Mouse (Mus musculus): ENCODE data around the gene Echdc3.

The Echdc3 gene

GRCm38 (mm10) chr2:6255402-6255988 lies 42.7 kb upstream of the Echdc3 start:
- Histone ChIP-seq H3K36me3 (ENCODE audit: insufficient read depth, low read length) (no peaks in the 10 kb centered on the region), H3K4me3 (replicated peaks; ENCODE audit: low read length) (no peak overlapping the region), H3K4me1 (replicated peaks; ENCODE audit: low read depth, low read length) (peaks cover 9% of the 10 kb centered on the region), H3K27me3 (ENCODE audit: insufficient read depth, low read length) (no peaks in the 10 kb centered on the region; the same call in 1 of the 2 replicates), H3K9me3 (ENCODE audit: low read length) (peaks cover 11% of the 10 kb centered on the region; the same call in 1 of the 2 replicates)
- no peak for TF ChIP-seq CTCF (conservative IDR thresholded peaks at IDR 0.05; ENCODE audit: low read length)
- no peak for TF ChIP-seq NANOG (IDR thresholded peaks at IDR 0.05; ENCODE audit: borderline replicate concordance, low read length)
- no peak for TF ChIP-seq POU5F1 (IDR thresholded peaks at IDR 0.05; ENCODE audit: borderline replicate concordance, low read length)

DNA sequence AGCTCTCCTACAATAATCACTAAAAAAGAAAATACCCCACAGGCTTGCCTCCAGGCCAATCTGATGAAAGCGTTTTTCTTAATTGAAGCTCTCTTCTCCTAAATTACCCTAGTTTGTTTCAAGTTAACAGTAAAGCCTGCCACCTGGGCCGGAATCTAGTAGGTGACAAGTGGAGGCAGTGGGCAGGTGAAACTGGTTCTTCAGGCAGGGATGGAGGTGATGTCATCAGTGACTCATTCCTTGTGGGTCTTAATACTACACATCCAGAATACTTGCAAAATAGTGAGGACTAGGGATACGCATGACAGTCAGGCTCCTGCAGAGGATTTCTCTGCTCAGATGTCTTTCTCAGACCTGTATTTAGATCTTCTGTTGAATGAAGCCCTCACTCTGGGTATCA lies 39.7 kb upstream of the Echdc3 start:
- H3K4me1 ChIP-seq (replicated peaks; ENCODE audit: low read depth, low read length) = peaks cover 9% of the 10 kb centered on the region
- H3K9me3 ChIP-seq (ENCODE audit: low read length) = peaks cover 11% of the 10 kb centered on the region; the same call in 1 of the 2 replicates
- no peaks in the 10 kb centered on the region for H3K36me3 ChIP-seq (ENCODE audit: insufficient read depth, low read length)
- no peaks in the 10 kb centered on the region; the same call in 1 of the 2 replicates for H3K27me3 ChIP-seq (ENCODE audit: insufficient read depth, low read length)
- TF ChIP-seq NANOG (IDR thresholded peaks at IDR 0.05; ENCODE audit: borderline replicate concordance, low read length) (no peak), POU5F1 (IDR thresholded peaks at IDR 0.05; ENCODE audit: borderline replicate concordance, low read length) (no peak), CTCF (conservative IDR thresholded peaks at IDR 0.05; ENCODE audit: low read length) (no peak)
- no peak overlapping the region for H3K4me3 ChIP-seq (replicated peaks; ENCODE audit: low read length)

GRCm38 (mm10) chr2:6251076-6251496 lies 38.3 kb upstream of the Echdc3 start:
- Histone ChIP-seq H3K27me3 (ENCODE audit: insufficient read depth, low read length) (no peaks in the 10 kb centered on the region), H3K4me1 (replicated peaks; ENCODE audit: low read depth, low read length) (peaks cover 2% of the 10 kb centered on the region; the same call in 1 of the 2 replicates), H3K4me3 (replicated peaks; ENCODE audit: low read length) (no peak overlapping the region), H3K9me3 (ENCODE audit: low read length) (peaks cover 11% of the 10 kb centered on the region; the same call in 1 of the 2 replicates), H3K36me3 (ENCODE audit: insufficient read depth, low read length) (no peaks in the 10 kb centered on the region)
- TF ChIP-seq CTCF (conservative IDR thresholded peaks at IDR 0.05; ENCODE audit: low read length) (no peak), POU5F1 (IDR thresholded peaks at IDR 0.05; ENCODE audit: borderline replicate concordance, low read length) (no peak), NANOG (IDR thresholded peaks at IDR 0.05; ENCODE audit: borderline replicate concordance, low read length) (no peak)

DNA sequence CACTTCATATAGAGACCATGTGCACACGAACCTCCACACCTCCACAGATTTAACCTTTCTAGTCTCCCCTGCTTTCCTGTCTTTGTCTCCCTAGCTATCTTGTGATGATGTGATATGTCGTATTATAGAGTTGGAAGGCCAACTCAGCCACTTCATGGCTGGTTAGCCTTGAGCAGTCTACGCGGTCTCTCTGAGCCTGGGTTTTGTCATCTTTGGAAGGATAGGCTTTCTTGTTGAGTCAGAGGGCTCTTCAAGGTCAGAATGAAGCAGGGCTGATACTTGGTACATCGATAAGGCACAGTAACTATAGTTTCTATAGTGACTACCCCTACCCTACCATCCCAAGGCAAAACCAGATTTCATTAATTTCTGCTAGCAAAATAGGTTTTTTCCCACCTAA lies 28.6 kb upstream of the Echdc3 start:
- Histone ChIP-seq H3K27me3 (ENCODE audit: insufficient read depth, low read length) (peaks cover 2% of the 10 kb centered on the region; the same call in 1 of the 2 replicates), H3K4me1 (replicated peaks; ENCODE audit: low read depth, low read length) (peaks cover 3% of the 10 kb centered on the region; the same call in 1 of the 2 replicates), H3K9me3 (ENCODE audit: low read length) (no peaks in the 10 kb centered on the region), H3K4me3 (replicated peaks; ENCODE audit: low read length) (no peak overlapping the region), H3K36me3 (ENCODE audit: insufficient read depth, low read length) (no peaks in the 10 kb centered on the region)
- TF ChIP-seq NANOG (IDR thresholded peaks at IDR 0.05; ENCODE audit: borderline replicate concordance, low read length) = no peak
- no peak for TF ChIP-seq CTCF (conservative IDR thresholded peaks at IDR 0.05; ENCODE audit: low read length)

DNA sequence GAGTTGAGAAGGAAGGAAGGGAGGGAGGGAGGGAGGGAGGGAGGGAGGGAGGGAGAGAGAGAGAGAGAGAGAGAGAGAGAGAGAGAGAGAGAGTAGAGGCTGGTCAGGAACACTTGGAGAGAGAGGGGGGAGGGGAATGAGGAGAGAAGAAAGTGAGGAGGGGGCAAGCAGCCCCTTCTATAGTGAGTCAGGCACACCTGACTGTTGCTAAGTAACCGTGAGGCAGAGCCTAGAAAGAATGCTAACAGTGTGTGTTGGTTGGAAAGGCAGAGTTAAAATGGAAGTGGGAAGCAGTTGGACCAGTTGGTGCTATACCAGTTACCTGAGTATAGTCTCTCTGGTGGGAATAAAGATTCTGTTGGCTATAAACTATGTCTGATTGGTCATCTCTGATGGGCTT lies 27.2 kb upstream of the Echdc3 start:
- Histone ChIP-seq H3K36me3 (ENCODE audit: insufficient read depth, low read length) (no peaks in the 10 kb centered on the region), H3K4me1 (replicated peaks; ENCODE audit: low read depth, low read length) (peaks cover 3% of the 10 kb centered on the region; the same call in 1 of the 2 replicates), H3K27me3 (ENCODE audit: insufficient read depth, low read length) (peaks cover 2% of the 10 kb centered on the region; the same call in 1 of the 2 replicates), H3K4me3 (replicated peaks; ENCODE audit: low read length) (no peak overlapping the region), H3K9me3 (ENCODE audit: low read length) (no peaks in the 10 kb centered on the region)
- no peak for TF ChIP-seq CTCF (conservative IDR thresholded peaks at IDR 0.05; ENCODE audit: low read length)

DNA sequence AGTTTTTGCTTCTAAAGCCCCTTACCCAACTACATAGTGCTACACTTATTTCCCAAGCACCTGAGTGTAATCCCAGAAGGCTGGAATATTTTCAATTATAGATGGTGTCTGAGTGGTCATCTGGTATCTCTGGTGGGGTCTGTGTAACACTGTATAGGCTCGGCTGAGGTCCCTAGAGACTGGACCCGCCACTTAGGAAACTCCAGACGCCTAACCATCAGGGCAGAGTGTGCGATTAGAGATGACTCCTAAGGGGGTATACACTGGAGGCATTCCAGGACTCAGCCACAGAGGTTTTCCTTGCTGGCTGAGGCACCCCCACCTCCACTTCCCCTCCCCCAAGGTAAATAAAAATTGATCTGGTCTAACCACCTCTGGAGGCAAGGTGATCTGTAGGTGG lies 26.5 kb upstream of the Echdc3 start:
- Histone ChIP-seq H3K9me3 (ENCODE audit: low read length) (no peaks in the 10 kb centered on the region), H3K4me3 (replicated peaks; ENCODE audit: low read length) (no peak overlapping the region), H3K27me3 (ENCODE audit: insufficient read depth, low read length) (peaks cover 2% of the 10 kb centered on the region; the same call in 1 of the 2 replicates), H3K4me1 (replicated peaks; ENCODE audit: low read depth, low read length) (peaks cover 3% of the 10 kb centered on the region; the same call in 1 of the 2 replicates), H3K36me3 (ENCODE audit: insufficient read depth, low read length) (no peaks in the 10 kb centered on the region)
- TF ChIP-seq CTCF (conservative IDR thresholded peaks at IDR 0.05; ENCODE audit: low read length) (no peak), POU5F1 (IDR thresholded peaks at IDR 0.05; ENCODE audit: borderline replicate concordance, low read length) (no peak), NANOG (IDR thresholded peaks at IDR 0.05; ENCODE audit: borderline replicate concordance, low read length) (no peak)

DNA sequence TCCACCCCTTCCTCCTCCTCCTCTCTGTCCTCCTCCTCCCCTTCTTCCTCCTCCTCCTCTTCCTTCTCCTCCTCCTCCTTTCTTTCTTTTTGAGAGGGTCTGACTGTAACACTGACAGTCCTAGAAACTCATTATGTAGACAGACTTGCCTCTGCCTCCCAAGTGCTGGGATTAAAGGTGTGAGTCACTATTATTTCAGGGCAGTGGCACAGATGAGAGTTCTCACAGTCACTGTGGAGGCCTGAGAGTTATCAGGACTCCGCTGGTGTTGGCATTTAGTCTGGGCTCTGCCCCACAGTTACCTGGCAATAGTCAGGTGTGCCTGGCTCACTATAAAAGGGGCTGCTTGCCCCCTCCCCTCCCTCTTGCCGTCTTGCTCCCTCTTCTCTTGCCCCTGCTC lies 25.8 kb upstream of the Echdc3 start:
- Histone ChIP-seq H3K36me3 (ENCODE audit: insufficient read depth, low read length) (no peaks in the 10 kb centered on the region), H3K4me3 (replicated peaks; ENCODE audit: low read length) (no peak overlapping the region), H3K27me3 (ENCODE audit: insufficient read depth, low read length) (peaks cover 2% of the 10 kb centered on the region; the same call in 1 of the 2 replicates), H3K9me3 (ENCODE audit: low read length) (no peaks in the 10 kb centered on the region), H3K4me1 (replicated peaks; ENCODE audit: low read depth, low read length) (peaks cover 3% of the 10 kb centered on the region; the same call in 1 of the 2 replicates)
- TF ChIP-seq CTCF (conservative IDR thresholded peaks at IDR 0.05; ENCODE audit: low read length) (no peak), POU5F1 (IDR thresholded peaks at IDR 0.05; ENCODE audit: borderline replicate concordance, low read length) (no peak), NANOG (IDR thresholded peaks at IDR 0.05; ENCODE audit: borderline replicate concordance, low read length) (no peak)

- TF ChIP-seq NANOG (IDR thresholded peaks at IDR 0.05; ENCODE audit: borderline replicate concordance, low read length) = no peak
- no peak for TF ChIP-seq POU5F1 (IDR thresholded peaks at IDR 0.05; ENCODE audit: borderline replicate concordance, low read length)
- TF ChIP-seq CTCF (conservative IDR thresholded peaks at IDR 0.05; ENCODE audit: low read length) = no peak
- Histone ChIP-seq H3K4me3 (replicated peaks; ENCODE audit: low read length) (no peak overlapping the region), H3K27me3 (ENCODE audit: insufficient read depth, low read length) (peaks cover 4% of the 10 kb centered on the region; the same call in 1 of the 2 replicates), H3K4me1 (replicated peaks; ENCODE audit: low read depth, low read length) (peaks cover 3% of the 10 kb centered on the region; the same call in 1 of the 2 replicates), H3K9me3 (ENCODE audit: low read length) (no peaks in the 10 kb centered on the region), H3K36me3 (ENCODE audit: insufficient read depth, low read length) (no peaks in the 10 kb centered on the region)
These were observed 25.4 kb upstream of the Echdc3 start for GRCm38 (mm10) chr2:6238244-6238643.

DNA sequence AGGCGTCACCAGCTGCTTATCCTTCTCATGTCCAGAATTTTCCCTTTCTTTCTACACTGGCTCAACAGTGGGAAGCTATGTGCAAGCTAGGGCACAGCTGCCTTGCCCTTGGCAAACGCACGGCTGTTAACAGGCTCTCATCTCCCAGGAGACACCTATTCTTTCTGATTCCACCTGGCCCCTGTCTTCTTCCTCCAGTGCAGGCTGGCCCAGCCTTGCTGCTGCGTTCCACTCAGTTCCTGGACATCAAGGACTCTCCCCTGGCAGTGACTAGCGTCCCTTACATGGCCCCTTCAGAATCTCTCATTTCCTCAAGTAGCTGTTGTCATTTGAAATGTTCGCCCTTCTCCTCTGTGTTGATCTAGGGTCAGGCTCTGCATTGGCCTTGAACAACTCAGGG lies 20.5 kb upstream of the Echdc3 start:
- peaks cover 5% of the 10 kb centered on the region; the same call in 1 of the 2 replicates for H3K27me3 ChIP-seq (ENCODE audit: insufficient read depth, low read length)
- 0 out of 2 replicates have a peak, but pooled peaks cover 5% of the 10 kb centered on the region for H3K9me3 ChIP-seq (ENCODE audit: low read length)
- H3K4me3 ChIP-seq (replicated peaks; ENCODE audit: low read length) = no peak overlapping the region
- no peak for TF ChIP-seq CTCF (conservative IDR thresholded peaks at IDR 0.05; ENCODE audit: low read length)
- TF ChIP-seq NANOG (IDR thresholded peaks at IDR 0.05; ENCODE audit: borderline replicate concordance, low read length) = no peak
- peaks cover 3% of the 10 kb centered on the region; the same call in 1 of the 2 replicates for H3K4me1 ChIP-seq (replicated peaks; ENCODE audit: low read depth, low read length)
- H3K36me3 ChIP-seq (ENCODE audit: insufficient read depth, low read length) = no peaks in the 10 kb centered on the region
